Mouse (Mus musculus): ENCODE measurements around the gene Nxpe5. TPM values are rescaled to one million over a fixed set of nuclear protein-coding genes. Genes with fewer than 3 reads are reported as not detected.

Gene Nxpe5
- total RNA-seq, 2 experiments from 2014 or later: 0.14 TPM; not detected in 1

DNA sequence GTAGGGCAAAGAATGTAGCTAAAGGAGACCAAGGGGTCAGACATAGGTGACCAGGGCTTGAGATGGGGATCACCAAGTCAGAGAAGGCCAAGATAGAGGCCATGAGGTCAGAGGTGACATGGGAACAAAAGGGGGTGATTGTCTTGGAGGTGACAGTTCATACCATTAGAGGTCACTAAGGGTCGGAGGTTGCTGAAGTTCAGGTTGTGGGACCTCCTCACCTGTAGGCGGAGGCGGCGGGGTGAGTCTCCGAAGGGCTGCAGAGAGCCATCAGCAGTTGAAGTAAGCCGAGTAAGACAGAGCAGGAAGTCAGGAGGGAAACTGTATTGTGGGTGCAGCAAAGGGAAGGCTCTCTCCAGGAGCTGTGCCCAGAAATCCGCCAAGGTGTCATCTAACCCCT lies 52.3 kb downstream of the Nxpe5 start:
- DNase-seq: no peak

DNA sequence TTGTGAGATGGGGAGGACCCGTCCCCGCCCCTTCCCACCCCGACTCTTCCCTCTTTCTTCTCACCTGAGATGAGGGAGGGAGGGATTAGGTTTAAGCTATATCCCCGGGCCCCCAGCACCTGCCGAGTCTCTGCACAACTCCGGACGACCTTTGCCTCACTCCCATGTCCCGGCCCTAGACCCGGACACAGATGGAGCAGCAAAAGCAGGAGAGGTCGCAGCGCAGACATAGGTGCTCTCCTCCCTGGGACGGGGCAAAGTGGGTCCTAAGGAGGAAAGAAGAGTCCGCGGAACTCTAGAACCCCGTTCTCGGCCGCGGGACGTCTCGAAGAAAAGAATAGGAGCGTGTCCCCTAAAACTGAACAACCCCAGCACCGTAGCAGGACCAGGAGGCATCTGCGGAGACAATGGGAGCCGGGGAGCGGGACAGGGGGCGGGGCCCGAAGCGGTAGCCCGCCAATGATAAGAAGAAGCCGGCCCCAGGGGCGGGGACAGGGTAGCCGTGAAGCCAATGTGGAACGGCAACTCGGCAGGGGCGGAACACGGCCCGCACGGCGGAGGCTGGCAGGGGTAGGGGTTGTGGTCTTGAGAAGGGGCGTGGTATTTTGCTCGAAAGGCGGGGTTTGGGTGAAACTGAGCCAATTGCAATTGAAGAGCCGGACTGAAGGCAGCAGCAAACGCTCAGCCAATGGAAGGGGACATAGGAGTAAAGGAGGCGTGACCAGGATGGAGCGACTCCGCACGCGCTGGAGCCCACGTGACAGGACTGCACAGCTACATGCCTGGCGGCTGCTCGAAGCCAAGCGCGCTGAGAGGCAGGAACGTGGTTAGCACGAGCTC lies 54.1 kb downstream of the Nxpe5 start, which contains the start of the genes Gm43720, Gpc2 and Stag3:
TSS of gene Gm43720 (minus strand) at position 374 of the 840 bp plus-strand sequence.
TSS of gene Gpc2 (minus strand) at position 421 of the 840 bp plus-strand sequence.
TSS of gene Stag3 (plus strand) at position 656 of the 840 bp plus-strand sequence.
- DNase-seq: peak; percentile 87

DNA sequence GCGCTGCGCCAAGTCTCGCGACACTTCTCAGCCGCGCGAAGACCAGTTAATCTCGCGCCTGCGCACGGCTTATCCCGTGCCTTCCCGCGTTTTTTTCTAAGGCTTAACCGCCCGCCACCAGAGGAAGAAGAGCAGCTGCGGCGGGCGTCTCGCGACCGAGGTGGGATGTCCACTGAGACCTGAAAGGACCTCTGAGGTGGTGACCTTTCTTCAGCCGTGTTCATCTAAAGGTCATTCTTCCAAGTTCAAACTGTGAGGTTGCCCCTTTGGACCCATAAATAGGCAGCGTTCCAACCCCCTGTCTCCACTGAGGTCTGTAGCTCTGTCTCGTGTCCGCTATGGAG lies 54.7 kb downstream of the Nxpe5 start:
- DNase-seq: no peak

DNA sequence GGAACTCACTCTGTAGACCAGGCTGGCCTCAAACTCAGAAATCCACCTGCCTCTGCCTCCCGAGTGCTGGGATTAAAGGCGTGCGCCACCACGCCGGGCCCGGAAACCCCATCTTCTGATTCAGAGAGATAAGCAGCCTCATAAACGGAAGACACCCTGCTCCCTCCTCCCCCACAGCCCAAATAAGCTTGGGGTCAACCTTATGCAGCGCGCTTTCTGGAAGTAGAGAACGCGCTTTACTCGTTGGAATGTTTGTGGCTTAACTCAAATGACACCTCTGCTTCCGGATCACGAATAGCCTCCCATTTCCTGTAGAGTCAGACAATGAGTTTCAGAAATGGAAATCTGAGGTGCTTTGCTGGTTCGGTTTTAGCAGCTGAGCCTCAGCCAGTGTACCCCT lies 55.1 kb downstream of the Nxpe5 start:
- DNase-seq: no peak

DNA sequence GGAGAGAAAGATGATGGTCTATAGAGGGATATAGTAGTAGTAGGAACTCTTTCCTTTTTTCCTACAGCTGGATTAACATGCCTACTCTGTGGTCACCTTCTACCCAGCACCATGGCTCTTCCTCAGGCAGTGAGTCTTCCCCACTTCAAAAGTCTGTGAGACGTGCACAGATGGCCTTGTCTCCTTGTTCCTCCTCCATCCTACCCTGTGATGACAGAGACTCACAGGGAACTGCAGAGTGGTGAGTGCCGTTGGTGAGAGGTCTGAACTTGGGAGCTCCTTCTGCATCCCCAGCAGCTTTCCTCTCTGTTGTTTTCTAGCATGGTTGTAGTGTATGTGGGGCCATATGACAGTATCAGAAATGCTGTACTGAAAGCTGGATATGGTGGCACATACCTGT lies 56.1 kb downstream of the Nxpe5 start:
- DNase-seq: no peak

DNA sequence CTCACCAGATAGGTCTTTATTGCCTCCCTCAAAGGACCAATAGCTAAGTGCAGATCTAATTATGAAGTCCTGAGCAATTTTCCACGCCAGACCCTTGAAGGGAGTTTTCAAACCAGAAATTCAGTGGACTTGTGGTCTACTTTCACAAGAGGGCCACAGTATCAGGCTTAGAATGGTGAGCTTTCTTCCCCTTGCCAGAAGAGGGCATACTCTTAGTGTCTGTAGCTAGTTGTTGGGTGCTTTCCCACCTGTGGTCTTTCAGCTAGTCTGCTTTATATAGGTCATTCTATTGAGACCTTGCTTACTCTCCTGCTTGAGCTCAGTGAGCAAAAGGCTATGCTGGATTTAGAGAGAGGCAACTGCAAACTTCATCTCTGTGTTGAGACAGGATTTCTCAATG lies 57.8 kb downstream of the Nxpe5 start:
- DNase-seq: no peak

DNA sequence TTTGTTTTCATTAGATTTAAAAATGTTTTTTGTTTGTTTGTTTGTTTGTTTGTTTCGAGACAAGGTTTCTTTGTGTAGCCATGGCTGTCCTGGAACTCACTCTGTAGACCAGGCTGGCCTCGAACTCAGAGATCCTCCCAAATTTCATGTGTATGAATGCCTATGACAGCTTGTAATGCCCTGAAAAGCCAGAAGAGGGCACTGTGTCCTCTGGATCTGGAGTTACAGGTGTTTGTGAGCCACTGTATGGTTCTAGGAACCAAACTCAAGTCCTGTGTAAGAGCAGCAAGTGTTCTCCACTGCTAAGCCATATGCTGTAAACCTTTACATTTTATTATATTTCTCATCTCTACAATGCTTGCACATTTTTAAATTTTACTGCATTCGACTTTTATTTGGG lies 62.2 kb downstream of the Nxpe5 start:
- DNase-seq: no peak

DNA sequence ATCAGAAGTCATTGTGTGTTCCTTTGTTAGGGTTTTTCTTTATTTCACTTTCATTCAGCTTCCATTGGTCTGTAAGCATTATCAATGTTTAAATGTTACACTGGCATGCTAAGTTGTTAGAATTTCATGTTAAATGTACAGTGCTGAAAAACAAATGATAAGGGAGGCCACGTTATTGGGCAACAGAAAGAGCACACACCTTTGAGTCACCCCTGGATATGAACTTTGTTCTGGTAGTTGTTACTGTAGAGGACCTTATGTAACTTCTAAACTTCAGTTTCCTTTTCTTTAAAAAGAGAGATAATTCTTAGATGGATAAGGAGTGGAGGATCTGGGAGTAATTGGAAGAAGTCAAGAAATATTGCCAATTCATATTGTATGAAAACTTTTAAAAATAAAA lies 65.9 kb downstream of the Nxpe5 start:
- no peak for DNase-seq

DNA sequence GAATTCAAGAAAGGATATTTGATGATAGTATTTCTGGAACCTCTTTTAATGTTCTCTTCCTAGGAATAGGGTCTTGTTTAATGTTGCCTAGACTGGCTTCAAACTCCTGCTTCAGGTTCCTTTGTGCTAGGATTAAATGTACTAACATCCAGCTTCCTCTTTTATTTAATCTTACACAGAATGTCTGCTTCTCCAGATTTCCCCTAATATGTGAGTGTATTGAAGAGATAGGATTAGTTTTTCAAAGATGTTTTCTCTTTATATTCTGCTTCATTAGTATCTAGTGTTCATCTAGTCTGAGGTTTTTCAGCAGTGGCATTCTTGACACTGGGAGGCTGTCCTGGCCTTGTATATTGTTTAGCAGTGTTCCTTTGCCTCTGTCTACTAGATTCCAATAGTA lies 68.5 kb downstream of the Nxpe5 start:
- no peak for DNase-seq

DNA sequence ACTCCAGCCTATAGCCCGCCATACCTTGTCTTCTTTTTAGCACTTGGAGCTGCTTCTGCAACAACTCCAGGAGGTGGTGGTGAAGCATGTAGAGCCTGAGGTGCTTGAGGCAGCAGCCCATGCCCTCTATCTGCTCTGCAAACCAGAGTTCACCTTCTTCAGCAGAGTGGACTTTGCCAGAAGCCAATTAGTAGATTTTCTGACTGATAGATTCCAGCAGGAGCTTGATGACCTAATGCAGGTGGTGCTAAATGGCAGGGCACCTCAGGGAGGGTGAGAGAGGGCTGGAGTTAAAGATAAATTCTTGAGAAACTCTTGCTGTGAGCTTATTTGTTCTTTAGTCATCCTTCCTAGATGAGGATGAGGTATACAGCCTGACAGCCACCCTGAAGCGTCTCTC lies 73.9 kb downstream of the Nxpe5 start:
- no peak for DNase-seq

Other genes with a start within 250 kb of the Nxpe5 start
- not detected for gene Azgp1, start 244.4 kb upstream of the Nxpe5 start, total RNA-seq (2021)
- gene Smok3a, start 204.6 kb upstream of the Nxpe5 start, total RNA-seq (2021): not detected
- gene Smok3b, start 204.5 kb upstream of the Nxpe5 start, total RNA-seq (2021): not detected
- gene Smok3c, start 172.7 kb upstream of the Nxpe5 start, total RNA-seq (2021): not detected
- gene Zkscan1, start 140.8 kb upstream of the Nxpe5 start, total RNA-seq (2021): 10 to 100 TPM; 22.6 to 25.0 TPM
- 10 to 100 TPM; 20.8 to 22.7 TPM for gene Zscan21, start 109.0 kb upstream of the Nxpe5 start, total RNA-seq (2021)
- gene Zfp113, start 70.2 kb upstream of the Nxpe5 start, total RNA-seq (2021): 10 to 100 TPM in 1 of 2 experiments, 1 to 10 TPM in 1; 7.6 to 10.6 TPM
- 100 to 1,000 TPM; 134 to 143 TPM for gene Cops6, start 64.8 kb upstream of the Nxpe5 start, total RNA-seq (2021)
- 10 to 100 TPM; 14.0 to 16.7 TPM for gene Ap4m1, start 53.9 kb upstream of the Nxpe5 start, total RNA-seq (2021)
- 10 to 100 TPM; 80.5 to 86.4 TPM for gene Mcm7, start 53.5 kb upstream of the Nxpe5 start, total RNA-seq (2021)
- 10 to 100 TPM; 27.7 to 28.8 TPM for gene Taf6, start 38.4 kb upstream of the Nxpe5 start, total RNA-seq (2021)
- 1 to 10 TPM; 8.9 to 9.4 TPM for gene Cnpy4, start 38.4 kb upstream of the Nxpe5 start, total RNA-seq (2021)
- gene Mblac1, start 31.6 kb upstream of the Nxpe5 start, total RNA-seq (2021): 1 to 10 TPM; 4.3 to 4.6 TPM
- 10 to 100 TPM; 59.2 to 66.4 TPM for gene Lamtor4, start 29.6 kb downstream of the Nxpe5 start, total RNA-seq (2021)
- gene BC037034, start 38.1 kb downstream of the Nxpe5 start, total RNA-seq (2021): 1 to 10 TPM; 7.9 to 8.2 TPM
- gene Gal3st4, start 46.9 kb downstream of the Nxpe5 start, total RNA-seq (2021): under 1 TPM; 0.36 to 0.76 TPM
- gene Gm43720, start 54.1 kb downstream of the Nxpe5 start, total RNA-seq (2021): not detected
- gene Gpc2, start 54.1 kb downstream of the Nxpe5 start, total RNA-seq (2021): 1 to 10 TPM; 2.3 to 2.5 TPM
- gene Stag3, start 54.3 kb downstream of the Nxpe5 start, total RNA-seq (2021): 1 to 10 TPM in 1 of 2 experiments, under 1 TPM in 1; 0.26 to 1.3 TPM
- not detected for gene Pvrig, start 116.1 kb downstream of the Nxpe5 start, total RNA-seq (2021)
- 10 to 100 TPM; 10.1 to 12.8 TPM for gene Zfp157, start 215.6 kb downstream of the Nxpe5 start, total RNA-seq (2021)

Measured in heart, postnatal 4 days (tissue).